Mouse (Mus musculus) cortical plate, adult 2 months (tissue): Measurements from ENCODE around the gene Cxxc4.

ENCODE experiments used
- CTCF ChIP-seq: fragments of 200-500 bp; IDR thresholded peaks from 2 replicates; pipeline ENCODE4 v1.5.1; 2011; ENCODE audit warnings: mild to moderate bottlenecking, control low read depth, low read length; ENCODE audit not compliant: insufficient read depth; ENCODE audit errors: extremely low read depth
- POLR2A ChIP-seq: fragments of 200-500 bp; IDR thresholded peaks from 2 replicates; pipeline ENCODE4 v1.6.1; 2011; ENCODE audit warnings: mild to moderate bottlenecking, low read length, control low read depth; ENCODE audit not compliant: insufficient read depth; ENCODE audit errors: extremely low read depth

DNA sequence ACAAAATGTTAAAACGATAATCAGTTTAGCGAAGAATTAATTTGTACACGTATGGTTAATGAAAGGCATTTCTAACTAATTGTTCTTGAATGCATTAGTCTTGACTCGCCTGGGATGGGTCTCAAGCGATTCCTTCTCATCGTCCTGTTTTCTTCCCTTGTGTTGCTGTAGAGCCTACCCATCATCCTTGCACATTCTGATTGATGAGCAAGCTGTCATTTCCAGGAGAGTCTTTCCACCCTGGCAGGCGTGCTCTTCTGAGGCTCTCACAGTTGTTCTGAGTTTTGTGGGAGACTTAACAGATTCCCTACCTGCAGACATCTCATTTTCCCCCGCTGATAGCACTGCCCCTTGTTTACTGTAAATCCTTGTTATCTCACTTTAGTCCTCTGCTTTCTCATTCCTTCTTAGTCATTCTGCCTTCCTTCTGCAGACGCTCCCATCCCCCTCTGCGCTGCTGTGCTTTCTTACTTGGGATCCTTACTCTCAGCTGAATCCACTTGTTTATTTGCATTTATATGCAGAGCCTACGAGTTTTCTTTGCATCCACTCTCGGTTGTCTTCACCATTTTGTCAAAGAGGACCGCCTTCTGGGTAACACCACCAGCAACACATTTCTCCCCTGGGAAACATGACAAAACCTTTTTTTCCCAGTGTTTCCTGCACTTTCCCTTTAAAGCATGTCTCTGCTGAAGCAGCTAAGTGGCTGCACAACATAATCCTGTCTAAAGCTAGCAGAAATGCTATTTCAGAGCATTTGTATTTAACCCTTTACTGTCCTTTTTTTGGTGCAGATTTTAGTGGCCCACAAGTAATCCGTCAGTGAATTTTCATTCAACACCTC lies 45.5 kb downstream of the Cxxc4 start:
- TF ChIP-seq POLR2A = no peak
- no peak for TF ChIP-seq CTCF
